Mouse (Mus musculus): Measurements from ENCODE around the gene Nt5c2.

Gene Nt5c2

DNA sequence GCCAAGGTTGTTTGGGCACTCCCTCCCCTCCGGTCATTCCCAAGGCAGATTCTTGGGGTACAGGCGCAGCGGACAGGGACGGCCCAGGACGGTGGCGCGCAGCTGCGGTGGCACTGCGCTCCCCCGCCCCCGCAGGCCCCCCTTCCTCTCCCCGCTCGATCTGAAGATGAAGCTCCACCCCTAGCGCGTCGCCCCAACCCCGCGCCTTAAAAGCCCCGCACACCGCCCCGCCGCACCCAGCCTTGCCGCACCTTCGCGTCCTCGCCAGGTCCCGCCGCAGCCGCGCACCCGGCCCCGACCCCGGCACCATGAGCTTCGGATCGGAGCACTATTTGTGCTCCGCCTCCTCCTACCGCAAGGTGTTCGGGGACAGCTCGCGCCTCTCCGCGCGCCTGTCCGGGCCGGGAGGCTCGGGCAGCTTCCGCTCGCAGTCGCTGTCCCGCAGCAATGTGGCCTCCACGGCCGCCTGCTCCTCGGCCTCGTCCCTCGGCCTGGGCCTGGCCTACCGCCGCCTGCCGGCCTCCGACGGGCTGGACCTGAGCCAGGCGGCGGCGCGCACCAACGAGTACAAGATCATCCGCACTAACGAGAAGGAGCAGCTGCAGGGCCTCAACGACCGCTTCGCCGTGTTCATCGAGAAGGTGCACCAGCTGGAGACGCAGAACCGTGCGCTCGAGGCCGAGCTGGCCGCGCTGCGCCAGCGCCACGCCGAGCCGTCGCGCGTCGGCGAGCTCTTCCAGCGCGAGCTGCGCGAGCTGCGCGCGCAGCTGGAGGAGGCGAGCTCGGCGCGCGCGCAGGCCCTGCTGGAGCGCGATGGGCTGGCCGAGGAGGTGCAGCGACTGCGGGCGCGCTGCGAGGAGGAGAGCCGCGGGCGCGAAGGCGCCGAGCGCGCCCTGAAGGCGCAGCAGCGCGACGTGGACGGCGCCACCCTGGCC is at the start of gene Nt5c2, which contains the start of gene Ina:
Gene Nt5c2 (minus strand): TSS at position 707 of the 935 bp plus-strand sequence.
Gene Ina (plus strand): TSS at position 252 of the 935 bp plus-strand sequence.
- no peak for DNase-seq

GRCm38 (mm10) chr19:47057684-47058083 is 42.7 kb upstream of the Nt5c2 start:
- no peak for DNase-seq

- DNase-seq = no peak
Measured at GRCm38 (mm10) chr19:47053471-47053870, 38.5 kb upstream of the Nt5c2 start.

DNA sequence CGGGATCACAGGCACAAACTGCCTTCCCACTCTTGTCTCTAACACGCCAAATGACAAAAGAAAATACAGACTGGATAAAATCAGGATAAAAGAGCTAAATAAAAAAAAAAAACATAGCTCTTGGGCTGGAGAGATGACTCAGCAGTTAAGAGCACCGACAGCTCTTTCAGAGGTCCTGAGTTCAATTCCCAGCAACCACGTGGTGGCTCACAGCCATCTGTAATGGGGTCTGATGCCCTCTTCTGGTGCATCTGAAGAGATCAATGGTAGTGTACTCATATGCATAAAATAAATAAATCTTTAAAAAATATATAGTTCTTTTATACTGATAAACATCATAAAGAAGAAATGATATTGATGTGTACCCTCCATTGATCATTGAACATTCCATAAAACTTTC is 38.0 kb upstream of the Nt5c2 start:
- no peak for DNase-seq

- peak; percentile 75 to 81 for DNase-seq
Measured at GRCm38 (mm10) chr19:47050271-47051032, 35.5 kb upstream of the Nt5c2 start, which contains the start of gene Pcgf6. Gene Pcgf6 (minus strand): TSS chr19:47050906.

- DNase-seq = no peak
Measured at GRCm38 (mm10) chr19:47049840-47050239, 34.9 kb upstream of the Nt5c2 start.

DNA sequence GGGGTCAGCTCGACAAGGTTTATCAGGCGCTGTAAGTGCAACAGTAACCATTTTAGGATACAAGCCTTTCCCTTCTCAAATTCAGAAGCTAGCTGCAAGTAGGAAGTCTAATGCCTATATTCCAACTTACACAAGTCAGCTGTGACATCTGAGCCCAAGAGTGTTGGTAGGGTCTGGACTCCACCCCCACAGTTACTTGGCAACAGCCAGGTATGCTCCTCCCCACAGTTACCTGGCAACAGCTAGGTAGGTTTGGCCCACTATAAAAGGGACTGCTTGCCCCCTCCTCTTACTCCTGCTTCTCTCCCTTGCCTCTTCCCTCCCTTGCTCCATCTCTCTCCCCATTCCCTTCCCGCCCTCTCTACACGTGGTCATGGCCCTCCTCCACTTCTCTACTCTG is 34.1 kb upstream of the Nt5c2 start:
- DNase-seq = no peak

DNA sequence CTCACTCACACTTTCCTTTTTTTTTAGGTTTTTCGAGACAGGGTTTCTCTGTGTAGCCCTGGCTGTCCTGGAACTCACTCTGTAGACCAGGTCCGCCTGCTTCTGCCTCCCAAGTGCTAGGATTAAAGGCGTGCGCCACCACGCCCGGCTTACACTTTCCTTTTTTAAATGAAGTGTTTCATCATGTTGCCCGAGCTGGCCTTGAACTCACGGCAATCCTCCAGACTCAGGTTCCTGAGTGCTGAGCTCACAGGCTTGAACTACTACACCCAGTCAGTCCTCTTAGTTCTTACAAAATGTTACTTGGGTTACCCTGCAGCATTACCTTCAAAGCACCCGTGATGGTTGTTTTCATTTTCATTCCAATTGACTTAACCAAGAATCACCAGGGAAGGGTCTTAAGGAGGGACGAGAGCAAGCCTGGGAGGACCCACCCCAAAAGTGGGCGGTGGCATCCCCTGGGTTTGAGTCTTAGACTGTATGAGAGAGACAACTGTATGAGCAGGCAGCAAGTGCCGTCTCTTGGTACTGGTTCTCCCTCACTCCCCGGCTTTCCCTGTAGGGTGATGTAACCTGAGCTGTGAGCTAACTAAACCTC is 32.4 kb upstream of the Nt5c2 start:
- no peak for DNase-seq

DNA sequence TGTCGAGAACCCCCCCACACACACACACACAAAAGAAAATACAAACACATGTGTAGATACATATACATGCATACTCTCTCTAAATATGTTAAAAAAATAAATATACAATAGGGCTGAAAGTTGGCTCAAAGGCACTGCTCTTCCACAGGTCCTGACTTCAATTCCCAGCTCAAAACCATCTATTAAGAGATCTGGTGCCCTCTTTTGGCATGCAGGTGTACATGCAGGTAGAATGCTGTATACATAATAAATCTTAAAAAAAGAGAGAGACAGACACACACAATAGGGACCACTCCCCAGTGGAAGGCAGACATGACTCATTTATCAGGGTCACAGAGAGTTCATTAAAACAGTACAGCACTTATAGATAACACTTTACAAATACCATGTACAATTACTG is 31.4 kb upstream of the Nt5c2 start:
- DNase-seq = no peak

DNA sequence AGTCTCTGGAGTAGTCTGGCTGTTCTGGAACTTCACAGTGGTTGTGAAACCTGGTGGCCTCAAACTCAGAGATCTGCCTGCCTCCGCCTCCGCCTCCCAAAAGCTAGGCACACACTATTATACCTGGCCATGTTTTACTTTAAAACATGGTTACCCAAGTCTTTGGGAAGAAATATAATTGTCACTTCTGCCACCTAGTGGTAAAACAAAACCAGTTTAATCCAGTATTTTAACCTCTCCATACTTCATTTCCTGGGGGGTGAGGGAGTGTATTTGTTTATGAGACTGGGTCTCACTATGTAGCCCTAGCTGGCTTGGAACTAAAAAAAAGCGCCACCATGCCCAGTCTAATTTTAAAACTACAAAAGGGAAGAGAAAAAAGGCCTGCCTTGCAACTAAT is 28.7 kb upstream of the Nt5c2 start:
- DNase-seq = no peak

- no peak for DNase-seq
Measured at GRCm38 (mm10) chr19:47040720-47041473, 25.9 kb upstream of the Nt5c2 start.

DNA sequence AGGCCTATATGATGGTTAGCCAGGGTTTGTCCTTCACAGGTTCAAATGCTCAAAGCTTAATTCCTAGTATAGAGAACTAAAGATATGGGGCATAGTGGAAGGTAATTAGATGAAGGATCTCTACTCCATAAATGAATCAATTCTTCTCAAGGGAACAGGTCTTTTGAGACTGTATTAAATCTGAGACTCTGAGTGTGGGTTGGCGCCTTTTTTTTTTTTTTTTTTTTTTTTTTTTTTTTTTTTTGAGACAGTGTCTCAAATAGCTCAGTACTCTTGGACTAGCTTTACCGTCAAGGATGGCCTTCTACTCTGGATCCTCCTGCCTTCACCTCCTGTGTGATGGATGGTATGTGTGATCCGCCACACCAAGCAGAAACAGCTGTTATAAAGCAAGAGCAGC is 21.6 kb upstream of the Nt5c2 start:
- no peak for DNase-seq

GRCm38 (mm10) chr19:47034916-47035315 is 20.0 kb upstream of the Nt5c2 start:
- DNase-seq = no peak

DNA sequence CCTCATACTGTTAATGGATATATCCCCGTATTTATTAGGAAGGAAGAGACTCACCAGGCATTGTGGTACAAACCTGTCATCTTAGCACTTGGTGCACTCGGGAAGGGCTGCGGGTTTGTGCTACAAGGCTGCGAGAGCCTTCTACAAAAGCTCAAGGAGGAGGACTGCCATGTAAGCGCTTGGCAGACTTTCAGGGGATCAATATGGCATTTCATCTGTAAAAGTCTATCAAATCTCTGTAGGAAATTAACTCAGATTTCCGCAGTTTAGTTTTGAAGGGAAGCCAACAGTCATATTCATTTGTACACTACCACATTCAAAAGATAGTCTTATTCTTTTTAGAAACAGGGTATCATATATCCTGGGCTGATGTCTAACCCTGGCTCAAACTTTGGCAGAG is 16.8 kb upstream of the Nt5c2 start:
- no peak for DNase-seq

- no peak for DNase-seq
Measured at GRCm38 (mm10) chr19:47029796-47030195, 14.8 kb upstream of the Nt5c2 start.

GRCm38 (mm10) chr19:47026513-47026912 is 11.6 kb upstream of the Nt5c2 start:
- no peak for DNase-seq

DNA sequence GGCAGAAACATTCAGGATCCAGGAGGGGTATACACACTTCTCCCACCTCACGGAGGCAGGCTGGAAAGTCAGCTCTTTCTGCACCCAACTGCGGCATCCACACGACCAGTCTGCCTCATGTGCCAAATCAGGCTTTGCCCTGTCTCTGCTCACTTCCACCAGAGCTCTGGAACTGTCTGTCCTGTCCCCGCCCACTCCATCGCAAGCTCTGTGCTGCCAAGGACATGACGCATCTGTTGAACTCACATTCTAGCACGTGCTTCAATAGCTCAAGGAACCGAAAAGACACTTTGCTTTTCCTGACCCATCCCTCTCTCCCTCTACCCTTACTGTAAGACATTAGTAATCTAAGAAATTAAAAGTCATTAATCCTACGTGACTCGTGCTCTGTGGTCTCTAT is 10.0 kb upstream of the Nt5c2 start:
- DNase-seq = no peak

GRCm38 (mm10) chr19:47023546-47023945 is 8.6 kb upstream of the Nt5c2 start:
- DNase-seq = no peak

- no peak for DNase-seq
Measured at GRCm38 (mm10) chr19:47022709-47023108, 7.8 kb upstream of the Nt5c2 start.

GRCm38 (mm10) chr19:47019326-47019725 is 4.4 kb upstream of the Nt5c2 start:
- DNase-seq = no peak

DNA sequence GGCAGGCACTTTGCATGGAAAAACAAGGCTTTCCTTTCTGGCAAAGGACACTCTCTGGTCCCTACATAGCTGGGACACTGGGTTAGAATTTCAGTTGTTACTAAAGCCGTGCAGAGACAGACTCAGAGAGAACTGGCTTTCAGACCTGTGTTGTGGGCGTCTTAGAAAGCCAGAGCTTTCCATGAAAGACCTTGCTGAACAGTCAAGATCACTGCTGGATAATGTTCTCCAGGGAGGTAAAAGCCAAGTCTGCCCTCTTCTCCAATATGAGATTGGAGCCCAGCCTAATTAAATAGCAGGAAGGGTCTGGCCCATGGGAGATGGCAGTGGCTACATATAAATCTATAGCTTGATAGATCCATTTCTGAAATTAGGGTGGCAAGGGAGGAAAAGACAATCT is 3.4 kb upstream of the Nt5c2 start:
- no peak for DNase-seq

DNA sequence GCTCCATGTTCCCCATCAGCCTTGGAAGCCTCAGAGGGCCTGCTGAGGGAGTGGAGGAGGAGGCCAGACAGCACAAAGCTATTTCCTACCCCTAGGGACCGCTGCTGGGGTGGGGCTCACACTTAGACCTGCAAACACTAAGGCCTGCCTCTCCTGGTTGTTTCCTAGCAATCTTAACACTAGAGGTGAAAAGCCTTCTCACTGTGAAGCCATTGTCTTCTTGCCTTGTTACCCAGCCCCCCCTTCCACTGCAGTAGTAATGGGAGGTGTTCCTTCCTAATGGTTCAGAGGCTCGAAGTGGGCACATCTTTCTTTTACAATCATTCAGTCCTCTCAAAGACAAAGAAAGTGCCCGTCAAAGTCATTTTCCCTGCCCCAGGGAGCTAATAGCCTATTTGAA is 2.9 kb upstream of the Nt5c2 start:
- DNase-seq = no peak

GRCm38 (mm10) chr19:47016487-47016886 is 1.5 kb upstream of the Nt5c2 start:
- DNase-seq = peak; percentile 9 to 12
